Mouse (Mus musculus) small intestine, adult 10 weeks (tissue): ENCODE measurements around the gene Oxtr. TPM values are rescaled to one million over a fixed set of nuclear protein-coding genes. Genes with fewer than 3 reads are reported as not detected.

ENCODE experiments used
- polyA plus RNA-seq: library from polyadenylated mRNA; stranded (reverse); fragments of 350-450 nt; fragmentation: Illumina TruSeq; extraction: RNeasy Lipid Tissue Mini Kit (QIAGEN cat#74804); gene quantifications from one replicate; pipeline ENCODE4 v1.2.3, GENCODE M21; 2014; ENCODE audit warnings: low replicate concordance

Oxtr gene
- polyA plus RNA-seq: 0.19 TPM

GRCm38 (mm10) chr6:112489910-112490559 lies at the start of gene Oxtr:
Gene Oxtr, minus strand, starts transcription at chr6:112489943.

GRCm38 (mm10) chr6:112459341-112459749 lies 30.4 kb downstream of the Oxtr start, which contains the start of gene Cav3:
Gene Cav3, plus strand, starts transcription at chr6:112459505.

Other genes starting within 250 kb of the Oxtr start
- 2.8 TPM for gene Lmcd1, start 216.2 kb downstream of the Oxtr start, polyA plus RNA-seq
- gene Ssu2, start 101.9 kb downstream of the Oxtr start, polyA plus RNA-seq: not detected
- not detected for gene Cav3, start 30.4 kb downstream of the Oxtr start, polyA plus RNA-seq
- gene Rad18, start 206.7 kb upstream of the Oxtr start, polyA plus RNA-seq: 9.0 TPM